15 mouse cellular contexts compared by ENCODE assay signal in genomic region chr6:23245121-23245520, GRCm38 (mm10). TPM values are rescaled to one million over a fixed set of nuclear protein-coding genes. Genes with fewer than 3 reads are reported as not detected.
"Had no signal": no experiment of that assay in that cellular context is flagged by ENCODE, and none has a peak within 500 bp of the region (broad histone marks: within the 10 kb centered on the region; RNA-seq: fewer than 3 reads in every experiment).

No protein-coding gene starts in this region.

- H3K4me2 ChIP-seq: liver, embryonic 12.5 days; lung, embryonic 14.5 days; neural tube, embryonic 13.5 days had no signal

- ATAC-seq: liver, embryonic 12.5 days had no signal

- H3K9ac ChIP-seq: liver, embryonic 12.5 days; lung, embryonic 14.5 days; midbrain, embryonic 12.5 days; neural tube, embryonic 13.5 days had no signal

- H3K4me3 ChIP-seq: layer of hippocampus, adult 2 months; limb, embryonic 10.5 days; liver, embryonic 12.5 days; neural tube, embryonic 13.5 days had no signal

- H3K36me3 ChIP-seq: limb, embryonic 10.5 days; liver, embryonic 12.5 days; midbrain, embryonic 12.5 days; neural tube, embryonic 13.5 days had no signal

- H3K27ac ChIP-seq: layer of hippocampus, adult 2 months; limb, embryonic 10.5 days; liver, embryonic 12.5 days; midbrain, embryonic 12.5 days; neural tube, embryonic 13.5 days had no signal

- DNase-seq: kidney, postnatal 10 days; lung, postnatal 10 days; thymus, postnatal 4 days had no signal

- H3K9me3 ChIP-seq: limb, embryonic 10.5 days; liver, embryonic 12.5 days; midbrain, embryonic 12.5 days; neural tube, embryonic 13.5 days had no signal

RNA-seq across cellular contexts. Expression of gene Fezf1, which starts 3.0 kb away (rescaled TPM):
- total RNA-seq: layer of hippocampus, adult 2 months; layer of hippocampus, postnatal 14 days; megakaryocyte, adult 5-6 weeks had no signal
- polyA plus RNA-seq: kidney, embryonic 14.5 days; limb, embryonic 10.5 days; liver, embryonic 12.5 days; liver, embryonic 16.5 days; lung, embryonic 14.5 days; neural tube, embryonic 13.5 days; spleen, adult 2 months; stomach, embryonic 16.5 days had no signal
